Mouse (Mus musculus): Measurements from ENCODE around the gene Tapbpl.

DNA sequence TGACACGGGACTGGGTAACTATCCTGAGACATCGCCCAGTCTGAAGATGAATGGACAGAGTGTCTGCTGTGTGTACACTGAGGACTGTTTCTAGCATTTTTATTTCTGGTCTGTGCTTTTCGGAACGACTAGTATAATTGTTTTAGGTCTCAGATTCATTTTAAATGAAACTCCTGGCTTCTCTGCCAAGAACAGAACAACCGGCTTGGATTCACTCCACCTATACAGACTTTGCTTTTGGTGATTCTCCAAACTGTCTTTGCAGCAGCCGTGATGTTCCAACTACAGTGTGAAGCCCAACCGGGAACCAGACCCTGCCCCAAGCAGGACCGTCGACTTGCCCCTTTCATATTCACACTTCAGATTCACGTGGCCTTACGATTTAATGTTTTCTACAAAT is 13.8 kb downstream of the Tapbpl start:
- TF ChIP-seq POLR2A (IDR thresholded peaks at IDR 0.05; ENCODE audit: borderline replicate concordance, insufficient read depth, low read length) (no peak), CTCF (IDR thresholded peaks at IDR 0.05; ENCODE audit: borderline replicate concordance, insufficient read depth, low read depth, low read length) (no peak)
